Comparison of ENCODE assay signal across 9 mouse cellular contexts in genomic region chr14:50062733-50063104, GRCm38 (mm10). TPM values are rescaled to one million over a fixed set of nuclear protein-coding genes. Genes with fewer than 3 reads are reported as not detected.
DNase-seq lines count a peak whose midpoint lies in the region; ATAC-seq and TF ChIP-seq lines count a peak whose summit lies in the region.
"Had no signal": no experiment of that assay in that cellular context is flagged by ENCODE, and none has a peak within 500 bp of the region (broad histone marks: within the 10 kb centered on the region; RNA-seq: fewer than 3 reads in every experiment).

No protein-coding gene starts in this region.

- 1% methylated on average over 4 of the region's 4 CpGs for WGBS in forebrain, embryonic 12.5 days
- under 1% methylated on average over 4 of the region's 4 CpGs for WGBS in intestine, postnatal 0 days
- 0% methylated on average over 4 of the region's 4 CpGs for whole genome bisulfite sequencing in midbrain, postnatal 0 days

- H3K27ac ChIP-seq in left cerebral cortex, adult 2 months: no peak overlapping the region
- peak overlapping the region; percentile 91 for H3K27ac ChIP-seq in forebrain, embryonic 12.5 days
- H3K27ac ChIP-seq in intestine, postnatal 0 days (ENCODE audit: low read depth, low read length): peak overlapping the region; percentile 66; the same call in 1 of the 2 replicates
- no peak overlapping the region; the same call in 1 of the 2 replicates for H3K27ac ChIP-seq in midbrain, postnatal 0 days (ENCODE audit: low read depth, low read length)

- peak overlapping the region; percentile 72 for H3K4me2 ChIP-seq in forebrain, embryonic 12.5 days
- peak overlapping the region; percentile 98 for H3K4me2 ChIP-seq in intestine, postnatal 0 days (replicated peaks; ENCODE audit: low read depth)
- peak overlapping the region; percentile 88 for H3K4me2 ChIP-seq in midbrain, postnatal 0 days (ENCODE audit: low read depth, low read length, poor library complexity, severe bottlenecking)

- DNase-seq in left cerebral cortex, adult 2 months (ENCODE audit: extremely low spot score in 1 of 2, low spot score in 2 of 2): no peak
- no peak for DNase-seq in left cerebral cortex, adult 8-10 months (ENCODE audit: low spot score in 2 of 2)
- DNase-seq in midbrain, postnatal 0 days (ENCODE audit: low spot score): no peak
- DNase-seq in cerebellum, adult 11 months: no peak
- DNase-seq in Muller cell, postnatal 12 days (ENCODE audit: inconsistent ontology term): no peak

- ATAC-seq in forebrain, embryonic 12.5 days (ENCODE audit: low FRiP score): peak; percentile 27; the same call in 1 of the 2 replicates
- peak; percentile 61 for ATAC-seq in intestine, postnatal 0 days
- peak; percentile 38; the same call in 1 of the 2 replicates for ATAC-seq in midbrain, postnatal 0 days (ENCODE audit: low FRiP score)
- no peak for ATAC-seq in erythroid progenitor cell, adult 5-6 weeks (replicated peaks; ENCODE audit: low FRiP score, poor library complexity, severe bottlenecking)

- H3K36me3 ChIP-seq in forebrain, embryonic 12.5 days (replicated peaks): no peaks in the 10 kb centered on the region
- H3K36me3 ChIP-seq in intestine, postnatal 0 days (ENCODE audit: control insufficient read depth, insufficient read depth): no peaks in the 10 kb centered on the region
- no peaks in the 10 kb centered on the region for H3K36me3 ChIP-seq in midbrain, postnatal 0 days (ENCODE audit: insufficient read depth, low read length)

- H3K4me1 ChIP-seq in forebrain, embryonic 12.5 days: peaks cover 6% of the 10 kb centered on the region
- no peaks in the 10 kb centered on the region for H3K4me1 ChIP-seq in intestine, postnatal 0 days (replicated peaks; ENCODE audit: control insufficient read depth, insufficient read depth, low read length)
- H3K4me1 ChIP-seq in midbrain, postnatal 0 days (ENCODE audit: insufficient read depth, low read length): no peaks in the 10 kb centered on the region

- TF ChIP-seq CTCF in left cerebral cortex, adult 2 months (IDR thresholded peaks at IDR 0.05): no peak
- no peak for TF ChIP-seq CTCF in intestine, postnatal 0 days (IDR thresholded peaks at IDR 0.05; ENCODE audit: low read depth)
- no peak for TF ChIP-seq CTCF in midbrain, postnatal 0 days (IDR thresholded peaks at IDR 0.05)

- H3K9me3 ChIP-seq in forebrain, embryonic 12.5 days: no peaks in the 10 kb centered on the region
- H3K9me3 ChIP-seq in intestine, postnatal 0 days (ENCODE audit: control insufficient read depth): no peaks in the 10 kb centered on the region
- no peaks in the 10 kb centered on the region for H3K9me3 ChIP-seq in midbrain, postnatal 0 days (ENCODE audit: low read length)

- no peaks in the 10 kb centered on the region for H3K27me3 ChIP-seq in forebrain, embryonic 12.5 days
- H3K27me3 ChIP-seq in intestine, postnatal 0 days (replicated peaks; ENCODE audit: control insufficient read depth, insufficient read depth, low read length): no peaks in the 10 kb centered on the region
- 0 out of 2 replicates have a peak, but pooled peaks cover 3% of the 10 kb centered on the region for H3K27me3 ChIP-seq in midbrain, postnatal 0 days (ENCODE audit: insufficient read depth, low read length)

- H3K4me3 ChIP-seq in left cerebral cortex, adult 2 months: peak overlapping the region; percentile 71
- peak overlapping the region; percentile 70 for H3K4me3 ChIP-seq in forebrain, embryonic 12.5 days (replicated peaks)
- peak overlapping the region; percentile 63 for H3K4me3 ChIP-seq in intestine, postnatal 0 days (ENCODE audit: low read depth, low read length)
- H3K4me3 ChIP-seq in midbrain, postnatal 0 days (ENCODE audit: low read depth, low read length): peak overlapping the region; percentile 83

- no peak overlapping the region for H3K9ac ChIP-seq in forebrain, embryonic 12.5 days
- 0 out of 2 replicates have a peak overlapping the region, but pooled peaks have one; percentile 35 for H3K9ac ChIP-seq in intestine, postnatal 0 days (ENCODE audit: low read depth, low read length)
- no peak overlapping the region; the same call in 1 of the 2 replicates for H3K9ac ChIP-seq in midbrain, postnatal 0 days (replicated peaks; ENCODE audit: low read length, poor library complexity, severe bottlenecking)

- intact Hi-C loops in left cerebral cortex, adult 2 months (cut with DNase I): loop anchor here (5.0 kb wide), 1 partner anchor 725 kb away; the partner anchor contains the start of gene Ttc5

RNA-seq across cellular contexts. Expression of gene Olfr725, which starts 22.5 kb away (rescaled TPM):
- total RNA-seq in left cerebral cortex, adult 2 months (2021): not detected
- total RNA-seq in left cerebral cortex, adult 8-10 months (2022): not detected
- not detected in 2 replicates for polyA plus RNA-seq in forebrain, embryonic 12.5 days (2016; fragmentation: Nextera tagmentation; extraction: Ambion mirVana)
- polyA plus RNA-seq in intestine, postnatal 0 days (2015; fragmentation: Nextera tagmentation; extraction: Ambion mirVana): not detected in 2 replicates
- not detected in 2 replicates for total RNA-seq in midbrain, postnatal 0 days (2014; rRNA removed)
- polyA plus RNA-seq in midbrain, postnatal 0 days (2015; fragmentation: Nextera tagmentation; extraction: Ambion mirVana): not detected in 2 replicates
- total RNA-seq in erythroid progenitor cell, adult 5-6 weeks (2015; ENCODE audit: low replicate concordance): not detected in 2 replicates
- not detected in 2 replicates for total RNA-seq in erythroid progenitor cell, adult 5-6 weeks (2017; ENCODE audit: low replicate concordance)
- total RNA-seq: layer of hippocampus, postnatal 10 days had no signal

RNA-seq across cellular contexts. Expression of gene Olfr726, which starts 28.0 kb away (rescaled TPM):
- total RNA-seq in left cerebral cortex, adult 2 months (2021): not detected
- total RNA-seq in left cerebral cortex, adult 8-10 months (2022): not detected
- not detected in 2 replicates for polyA plus RNA-seq in forebrain, embryonic 12.5 days (2016; fragmentation: Nextera tagmentation; extraction: Ambion mirVana)
- not detected in 2 replicates for polyA plus RNA-seq in intestine, postnatal 0 days (2015; fragmentation: Nextera tagmentation; extraction: Ambion mirVana)
- not detected in 2 replicates for total RNA-seq in midbrain, postnatal 0 days (2014; rRNA removed)
- not detected in 2 replicates for polyA plus RNA-seq in midbrain, postnatal 0 days (2015; fragmentation: Nextera tagmentation; extraction: Ambion mirVana)
- total RNA-seq in erythroid progenitor cell, adult 5-6 weeks (2015; ENCODE audit: low replicate concordance): not detected in 2 replicates
- total RNA-seq in erythroid progenitor cell, adult 5-6 weeks (2017; ENCODE audit: low replicate concordance): not detected in 2 replicates
- total RNA-seq: layer of hippocampus, postnatal 10 days had no signal

Comparison
In these comparisons a context has a peak if more than half of its experiments do, and no peak if none do; other contexts are left out.
1. H3K27ac ChIP-seq: peak in forebrain, embryonic 12.5 days (single experiment) and intestine, postnatal 0 days (single experiment); none in left cerebral cortex, adult 2 months (single experiment) and midbrain, postnatal 0 days (single experiment).
2. Peak in every context shown above with its lines, with median percentiles within 50 percentile points of each other: H3K4me3 ChIP-seq and H3K4me2 ChIP-seq.